Mouse (Mus musculus): Measurements from ENCODE around the gene Fbxo17.

The Fbxo17 gene

DNA sequence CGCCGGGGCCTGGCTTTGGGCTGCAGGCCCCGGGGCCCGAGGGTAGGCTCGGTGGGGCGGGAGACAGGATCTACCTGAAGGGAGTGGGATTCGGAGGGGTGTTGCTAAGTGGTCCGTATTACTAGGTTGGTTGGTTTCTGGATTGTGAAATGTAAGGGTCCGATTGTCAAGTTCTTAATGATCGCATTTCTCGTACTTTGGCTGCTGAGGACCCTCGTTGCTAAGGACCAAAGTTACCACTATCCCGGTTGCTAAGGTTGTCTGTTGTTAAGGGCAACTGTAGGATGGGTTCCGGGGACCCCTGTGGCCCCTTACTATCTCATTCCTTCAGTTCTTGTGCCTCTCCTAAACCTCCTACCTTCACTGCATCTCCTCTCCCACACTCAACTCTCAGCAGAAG, 50.3 kb downstream of the Fbxo17 start:
- DNase-seq (ENCODE audit: low read depth, low spot score) = no peak

DNA sequence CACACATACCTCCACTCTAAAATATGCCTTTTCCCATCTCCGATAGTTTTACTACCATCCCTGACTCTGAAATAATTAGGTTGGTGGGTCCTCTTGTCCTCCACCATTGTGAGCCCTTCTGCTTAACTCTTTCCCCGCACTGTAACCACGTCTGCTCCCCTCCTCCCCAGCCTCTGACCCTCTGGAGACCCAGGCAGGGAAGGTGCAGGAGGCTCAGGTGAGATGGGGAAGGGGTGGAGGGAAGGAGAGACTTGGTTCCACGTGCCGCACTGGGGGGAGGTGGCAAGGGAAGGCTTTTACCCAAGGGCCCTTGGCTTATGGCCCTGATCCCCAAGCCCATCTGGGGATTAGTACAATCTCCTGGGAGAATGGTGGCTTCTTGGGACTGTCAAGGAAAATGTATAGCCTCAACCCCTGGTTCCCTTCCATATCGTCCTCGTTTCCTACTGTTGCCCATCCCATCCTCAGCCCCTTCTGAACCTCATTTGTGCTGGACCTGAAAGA, 50.9 kb downstream of the Fbxo17 start, which contains the start of gene Nfkbib:
Gene Nfkbib, minus strand, starts transcription at position 51 of the 504 bp plus-strand sequence.
- no peak for DNase-seq (ENCODE audit: low read depth, low spot score)

DNA sequence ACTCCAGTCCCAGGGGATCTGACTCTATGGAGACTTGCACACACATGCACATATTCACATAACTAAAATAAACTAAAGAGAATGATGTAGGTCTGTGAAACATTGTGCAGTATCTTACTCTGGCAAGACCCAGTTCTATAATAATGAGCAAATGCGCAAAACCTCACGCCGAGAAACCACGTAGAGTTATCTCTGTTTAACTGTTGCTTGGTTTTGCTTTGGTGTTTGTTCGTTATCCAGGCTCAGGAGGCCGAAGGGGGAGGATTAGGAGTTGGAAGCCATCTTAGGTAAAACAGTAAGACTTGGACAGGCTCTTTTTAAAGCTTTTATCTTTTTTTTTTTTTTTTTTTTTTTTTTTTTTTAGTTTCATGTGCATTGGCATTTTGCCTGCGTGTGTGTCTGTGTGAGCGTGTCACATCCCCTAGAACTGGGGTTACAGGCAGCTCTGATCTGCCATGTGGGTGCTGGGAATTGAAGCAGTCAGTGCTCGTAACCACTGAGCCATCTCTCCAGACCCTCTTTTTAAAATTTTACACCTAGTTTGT, 52.9 kb downstream of the Fbxo17 start:
- no peak for DNase-seq (ENCODE audit: low read depth, low spot score)

DNA sequence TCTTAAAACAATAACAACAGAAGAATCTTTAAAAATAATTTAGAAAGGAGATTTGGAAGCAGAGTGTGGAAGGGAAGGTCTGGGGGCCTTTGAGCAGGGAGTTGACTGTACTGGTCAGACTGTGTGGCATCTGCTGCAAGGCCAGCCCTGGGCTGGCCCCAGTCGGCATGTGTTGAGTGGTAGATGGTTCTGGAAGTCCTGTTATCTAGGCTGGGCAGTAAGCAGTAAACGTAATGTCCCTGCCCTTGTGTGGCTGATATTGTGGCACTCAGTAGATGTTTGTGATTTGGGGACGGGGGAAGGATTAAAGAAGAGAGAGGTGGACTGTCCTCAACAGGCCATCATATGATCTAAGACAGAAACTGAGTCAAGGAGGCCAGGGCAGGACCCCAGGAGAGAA, 53.7 kb downstream of the Fbxo17 start:
- no peak for DNase-seq (ENCODE audit: low read depth, low spot score)

DNA sequence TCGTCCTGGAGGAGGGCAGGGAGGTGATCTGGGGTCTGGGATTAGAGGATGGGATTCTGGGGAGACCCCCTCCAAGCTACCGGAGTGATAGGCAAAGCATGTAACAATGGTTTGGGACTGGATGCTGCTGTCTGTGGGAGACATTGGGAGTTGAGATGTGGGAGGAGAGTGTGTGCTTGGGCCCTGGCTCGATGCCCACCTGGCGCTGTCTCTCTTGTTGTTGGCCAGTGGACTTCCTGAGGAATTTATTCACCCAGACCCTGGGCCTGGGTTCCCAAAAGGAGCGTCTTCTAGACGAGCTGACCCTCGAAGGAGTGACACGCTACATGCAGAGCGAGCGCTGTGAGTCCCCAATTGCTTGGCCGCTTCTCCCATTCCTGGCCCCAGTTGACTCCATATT, 55.3 kb downstream of the Fbxo17 start:
- DNase-seq (ENCODE audit: low read depth, low spot score) = no peak

DNA sequence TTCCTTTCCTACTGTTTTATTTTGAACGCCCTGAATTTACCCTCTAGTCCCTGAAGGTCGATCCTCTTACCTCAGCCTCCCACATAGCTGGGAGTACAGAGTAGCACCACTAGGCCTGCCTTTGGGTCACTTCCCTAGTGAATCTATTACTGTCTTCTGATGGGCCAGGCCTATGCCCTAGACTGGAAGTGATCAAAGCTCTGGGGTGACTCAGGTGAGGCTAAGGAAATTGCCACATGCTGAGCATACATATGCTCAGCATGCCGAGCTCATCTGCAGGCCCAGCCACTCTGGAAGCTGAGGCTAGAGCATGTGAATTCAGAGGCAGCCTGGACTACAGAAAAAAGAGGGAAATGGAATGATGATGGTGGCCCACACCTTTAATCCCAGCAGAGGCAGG, 56.6 kb downstream of the Fbxo17 start:
- no peak for DNase-seq (ENCODE audit: low read depth, low spot score)

DNA sequence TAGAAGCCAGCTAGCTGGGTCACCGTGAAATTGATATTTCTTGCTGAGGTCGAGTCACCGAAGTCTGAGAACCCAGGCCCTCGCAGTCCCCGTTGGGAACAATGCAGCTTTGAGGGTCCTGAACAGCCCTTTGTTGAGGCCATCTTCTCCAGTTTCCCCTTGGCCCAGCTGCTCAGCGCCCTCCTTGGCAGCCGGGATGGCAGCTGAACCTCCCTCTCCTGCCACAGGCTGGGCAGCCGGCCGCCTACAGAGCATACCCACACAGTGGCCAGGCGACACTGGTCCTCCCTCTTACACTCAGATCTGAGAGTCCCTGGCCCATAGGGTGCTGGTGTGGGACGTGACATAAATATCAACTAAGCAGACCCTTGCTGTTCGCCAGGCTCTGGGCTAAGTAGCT, 57.6 kb downstream of the Fbxo17 start:
- DNase-seq (ENCODE audit: low read depth, low spot score) = no peak

DNA sequence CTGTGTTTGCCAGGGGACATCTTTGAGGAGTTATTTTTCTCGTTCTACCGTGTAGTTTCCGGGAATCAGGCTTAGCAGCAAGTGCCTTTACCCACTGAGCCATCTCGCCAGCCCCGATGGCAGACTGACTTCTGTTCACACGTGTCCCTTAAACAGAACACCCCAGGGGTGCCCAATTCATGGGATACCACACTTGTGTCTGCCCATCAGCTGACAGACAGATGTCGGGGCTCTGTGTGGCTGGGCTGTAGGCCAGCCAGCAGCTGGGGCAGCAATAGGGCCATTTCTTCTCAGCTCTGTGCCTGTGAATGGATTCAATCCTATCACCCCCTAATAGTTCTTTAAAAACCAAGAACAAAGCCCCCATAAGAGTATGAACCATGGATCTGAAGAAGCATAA, 58.5 kb downstream of the Fbxo17 start:
- DNase-seq (ENCODE audit: low read depth, low spot score) = no peak

DNA sequence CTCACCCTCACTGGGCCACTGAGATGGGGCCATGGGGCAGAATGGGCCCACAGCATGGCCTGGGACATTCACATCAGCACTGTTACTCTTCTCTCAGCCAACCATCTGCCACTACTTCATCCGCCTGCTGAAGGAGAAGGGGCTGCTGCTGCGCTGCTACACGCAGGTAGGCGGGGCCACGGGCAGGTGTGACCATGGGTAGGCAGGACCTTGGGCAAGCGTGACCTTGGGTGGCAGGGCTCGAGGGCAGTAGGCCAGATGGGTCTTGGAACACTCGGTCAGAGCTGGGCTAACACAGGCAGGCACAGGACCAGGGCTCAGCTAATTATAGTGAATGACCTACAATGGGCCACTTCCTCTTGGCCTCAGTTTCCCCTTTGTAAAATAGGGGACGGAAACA, 62.2 kb downstream of the Fbxo17 start:
- DNase-seq (ENCODE audit: low read depth, low spot score) = no peak

DNA sequence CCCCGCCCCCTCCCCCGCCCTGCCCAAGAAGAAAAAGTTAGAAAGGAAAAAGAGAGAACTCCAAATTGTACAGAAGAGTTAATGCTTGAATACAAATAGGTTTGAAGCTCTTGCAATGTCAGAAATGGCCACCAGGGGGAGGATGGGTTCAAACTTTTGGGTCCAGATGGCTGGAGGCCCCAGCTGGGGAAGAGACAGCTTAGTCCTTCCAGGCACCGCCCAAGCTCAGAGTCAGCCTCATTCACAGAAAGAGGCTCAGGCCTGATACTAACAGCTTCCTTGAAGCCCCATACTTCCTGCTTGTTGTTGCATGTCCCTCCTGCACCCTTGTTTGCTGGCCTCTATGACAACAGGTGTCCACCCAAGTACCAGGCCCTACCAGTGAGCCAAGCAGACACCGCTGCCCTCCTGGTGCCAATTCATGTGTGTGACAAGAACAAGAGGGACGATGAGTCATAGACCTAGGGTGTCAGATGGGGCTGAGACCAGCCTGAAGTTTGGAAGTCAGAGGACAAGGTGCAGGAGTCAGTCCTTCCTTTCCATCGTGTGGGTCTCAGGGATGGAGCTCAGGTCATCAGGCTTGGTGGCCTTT, 63.6 kb downstream of the Fbxo17 start:
- DNase-seq (ENCODE audit: low read depth, low spot score) = peak; percentile 89

DNA sequence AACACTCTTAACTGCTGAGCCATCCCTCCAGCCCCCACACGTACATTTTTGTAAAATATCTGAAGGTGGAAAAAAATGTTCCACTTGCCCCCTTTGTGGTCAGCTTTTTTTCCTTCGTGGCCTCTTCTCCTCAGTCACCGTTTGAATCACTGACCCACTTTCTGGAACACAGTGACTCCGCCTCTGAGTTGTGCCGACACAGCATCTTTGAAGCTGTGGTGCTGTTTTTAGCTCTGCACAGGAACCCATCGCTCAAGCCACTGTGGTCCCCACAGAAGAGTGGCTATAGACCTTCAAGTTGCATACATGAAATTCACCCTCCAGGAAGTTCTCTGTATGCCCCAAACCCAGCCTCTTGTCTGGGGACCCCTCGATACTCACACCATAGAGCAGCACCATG, 64.3 kb downstream of the Fbxo17 start:
- peak; percentile 89 for DNase-seq (ENCODE audit: low read depth, low spot score)

DNA sequence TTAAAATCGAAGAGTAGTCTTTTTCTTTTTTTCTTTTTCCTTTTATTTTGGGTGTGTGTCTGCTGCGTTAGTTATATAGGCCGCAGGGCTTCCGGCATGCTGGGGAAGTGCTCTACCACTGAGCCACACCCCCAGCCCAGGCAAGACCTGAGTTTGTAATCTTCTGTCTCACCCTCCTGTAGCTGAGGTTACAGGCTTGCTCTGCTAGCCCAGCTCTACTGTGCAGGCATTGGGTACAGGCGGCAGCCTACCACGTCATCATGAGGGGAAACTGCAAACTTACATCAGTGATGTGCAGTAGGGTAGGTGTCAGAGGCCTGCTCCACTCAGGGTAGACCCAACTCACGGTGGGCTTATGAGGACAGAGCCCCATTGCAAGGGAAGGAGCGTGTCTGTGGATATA, 64.7 kb downstream of the Fbxo17 start:
- DNase-seq (ENCODE audit: low read depth, low spot score) = peak; percentile 96

DNA sequence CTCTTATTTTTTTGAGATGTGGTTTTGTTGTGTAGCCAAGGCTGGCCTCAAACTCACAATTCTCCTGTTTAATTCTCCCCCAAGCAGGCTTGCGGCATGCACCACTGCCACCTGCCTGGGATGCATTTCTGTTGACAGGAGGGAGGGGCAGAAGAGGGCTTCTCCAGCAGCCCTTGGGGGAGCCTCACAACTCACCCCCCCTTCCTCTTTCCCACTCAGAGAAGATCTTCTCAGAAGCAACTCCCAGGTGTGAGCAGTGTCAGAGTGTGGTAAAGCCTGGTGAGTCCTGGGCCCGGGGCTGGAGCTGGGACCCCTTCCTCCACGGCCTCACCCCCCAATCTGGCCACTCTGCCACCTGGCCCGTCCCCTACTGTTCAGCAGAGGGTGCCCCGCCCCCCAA, 68.6 kb downstream of the Fbxo17 start:
- DNase-seq (ENCODE audit: low read depth, low spot score) = no peak

Measured in CD4-positive helper T cell, adult 2 months (primary cell).